Mouse (Mus musculus) fibroblast of lung, adult 2 months (primary cell): ENCODE data around the gene Foxp1.

Experiments
- DNase-seq: peaks from one replicate; pipeline ENCODE4 v3.0.0-alpha.2; 2011; ENCODE audit warnings: low read depth

The Foxp1 gene

DNA sequence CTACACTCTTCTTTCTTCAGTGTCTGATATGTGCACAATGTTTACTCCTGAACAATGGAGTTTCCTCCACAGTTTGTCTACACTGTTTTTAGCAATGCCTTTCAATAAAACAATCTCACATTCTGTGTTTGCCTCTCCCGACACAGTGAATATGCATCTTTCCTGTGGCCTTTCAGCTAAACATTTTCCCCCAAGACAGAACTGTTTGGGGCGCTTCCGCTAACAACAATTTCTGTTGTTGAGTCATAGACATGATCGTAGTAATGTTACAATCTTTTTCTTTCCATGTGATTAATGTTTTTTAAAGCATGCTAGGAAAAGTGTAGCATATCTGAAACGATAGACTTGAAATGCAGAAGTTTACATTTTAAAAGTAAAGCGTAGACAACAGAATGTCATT, 194.4 kb downstream of the Foxp1 start:
- DNase-seq: no peak

GRCm38 (mm10) chr6:99327721-99328120, 194.8 kb downstream of the Foxp1 start:
- peak; percentile 82 for DNase-seq

- DNase-seq: no peak
These were observed 196.6 kb downstream of the Foxp1 start for GRCm38 (mm10) chr6:99325881-99326280.

- DNase-seq: no peak
These were observed 197.1 kb downstream of the Foxp1 start for GRCm38 (mm10) chr6:99325461-99325860.

GRCm38 (mm10) chr6:99322132-99322904, 200.2 kb downstream of the Foxp1 start:
- no peak for DNase-seq

DNA sequence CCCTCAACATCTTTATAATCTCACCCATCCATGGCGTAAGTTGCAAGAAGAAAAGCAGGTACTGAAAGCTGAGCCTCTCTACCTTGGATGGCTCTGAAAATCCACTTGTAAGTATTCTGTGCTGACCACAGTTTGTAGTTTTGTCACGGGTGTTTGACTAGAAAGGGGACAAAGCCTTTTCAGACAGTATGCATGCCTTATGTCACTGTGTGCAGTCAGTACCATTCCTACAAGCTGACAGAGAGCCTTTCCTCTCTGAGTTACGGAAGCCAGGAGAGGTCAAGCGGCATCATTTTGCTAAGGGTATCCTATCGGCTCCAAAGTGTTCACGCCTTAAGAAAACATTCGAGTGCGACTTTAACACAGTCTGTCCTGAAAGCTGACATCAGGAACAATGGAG, 202.1 kb downstream of the Foxp1 start:
- no peak for DNase-seq

DNA sequence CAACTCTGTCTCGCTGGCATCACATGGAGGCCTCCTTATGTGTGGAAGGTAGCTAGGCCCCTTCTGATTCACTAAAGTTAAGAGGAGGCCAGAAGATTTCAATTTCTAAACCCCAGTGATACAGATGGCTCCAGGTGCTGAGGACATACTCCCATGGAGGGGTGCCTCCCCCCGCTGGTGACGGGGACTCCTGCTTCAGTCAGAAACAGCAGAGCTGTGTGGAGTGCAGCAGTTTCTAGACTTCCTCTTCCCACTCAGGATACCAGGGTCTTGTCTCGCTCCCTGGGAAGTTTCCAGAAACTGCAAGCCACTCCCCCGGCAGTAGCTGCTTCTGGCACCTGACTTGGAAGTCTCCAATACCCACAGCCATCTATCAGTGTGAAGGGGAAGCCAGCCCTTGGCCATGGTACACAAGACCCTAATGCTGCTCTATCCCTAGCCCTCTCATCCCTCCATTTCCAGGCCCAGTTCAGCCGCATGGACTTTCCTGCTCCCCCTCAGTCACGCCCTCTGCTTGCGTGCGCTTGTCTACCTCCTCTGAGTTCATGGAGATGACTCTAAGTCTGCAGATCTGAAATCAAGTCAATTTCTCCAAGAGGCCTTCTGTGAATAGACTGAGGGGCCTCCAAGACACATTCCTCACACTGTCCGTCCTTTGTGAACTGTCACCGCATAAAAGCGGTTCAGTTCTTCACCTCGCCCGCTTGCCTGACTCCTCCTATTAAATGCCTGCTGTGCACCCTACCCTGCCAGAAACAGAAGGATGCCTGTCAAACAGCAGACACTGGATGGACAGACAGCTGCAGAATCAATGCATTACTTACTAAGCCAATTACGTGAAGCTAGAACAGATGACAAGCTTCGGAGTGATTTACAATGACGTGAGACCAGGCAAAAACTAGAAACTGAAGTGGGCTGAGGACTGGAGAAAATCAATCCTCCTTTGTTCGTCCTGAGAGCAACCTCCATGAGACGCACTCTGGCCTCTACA, 202.8 kb downstream of the Foxp1 start:
- DNase-seq: no peak

DNA sequence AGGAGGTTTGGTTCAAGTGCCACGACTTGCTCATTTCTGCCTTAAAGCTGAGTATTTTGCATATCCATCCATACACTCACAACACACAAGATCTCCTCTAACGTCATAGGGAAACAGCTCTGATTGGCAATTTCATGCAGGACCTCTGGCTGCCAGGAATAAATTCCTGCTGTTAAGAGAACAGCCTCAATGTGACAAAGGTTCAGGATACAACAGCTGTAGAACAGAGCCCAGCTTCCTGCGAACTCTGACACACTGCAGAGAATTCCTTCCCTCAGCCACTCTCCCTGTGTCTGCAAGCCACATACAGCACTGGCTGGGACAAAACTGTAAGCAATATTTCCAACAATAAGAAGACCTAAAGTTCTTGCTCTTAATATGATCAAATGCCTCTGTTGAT, 207.8 kb downstream of the Foxp1 start:
- DNase-seq: no peak

DNA sequence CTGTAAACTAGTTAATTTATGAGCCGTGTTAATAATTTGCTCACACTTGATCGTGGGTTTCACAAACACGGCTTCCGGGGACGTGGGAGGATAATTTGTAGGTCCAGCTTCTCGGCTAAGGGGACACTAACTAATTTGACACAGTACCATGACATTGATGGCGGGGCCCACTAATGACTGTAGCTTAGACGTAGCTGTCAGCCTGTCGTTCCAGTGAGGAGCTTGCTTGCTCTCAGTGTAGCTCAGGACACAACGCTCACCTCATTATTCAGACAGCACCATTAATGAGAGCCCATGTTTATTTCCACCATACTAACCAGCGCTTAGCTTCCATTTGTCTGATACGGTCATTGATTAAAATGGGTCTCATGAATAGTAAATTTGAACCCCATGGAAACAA, 212.0 kb downstream of the Foxp1 start:
- no peak for DNase-seq

DNA sequence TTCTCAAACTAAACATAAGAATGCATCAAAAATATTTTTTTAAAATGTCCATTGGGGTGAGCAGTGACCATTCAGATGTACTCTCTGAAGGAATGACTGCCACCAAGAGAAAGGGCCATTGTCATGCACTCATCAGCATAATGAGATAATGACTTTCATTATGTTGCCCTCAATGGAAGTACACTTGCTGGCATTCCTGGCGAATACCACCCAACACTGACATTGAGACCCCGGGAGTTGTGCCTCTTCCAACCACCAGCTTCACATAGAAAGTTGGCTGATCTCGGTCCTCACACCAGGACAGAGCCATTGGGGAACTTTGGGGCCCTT, 212.4 kb downstream of the Foxp1 start:
- no peak for DNase-seq

- no peak for DNase-seq
These were observed 212.9 kb downstream of the Foxp1 start for GRCm38 (mm10) chr6:99309466-99310170.

- DNase-seq: no peak
These were observed 216.8 kb downstream of the Foxp1 start for GRCm38 (mm10) chr6:99305751-99306150.

- no peak for DNase-seq
These were observed 217.3 kb downstream of the Foxp1 start for GRCm38 (mm10) chr6:99305236-99305635.

DNA sequence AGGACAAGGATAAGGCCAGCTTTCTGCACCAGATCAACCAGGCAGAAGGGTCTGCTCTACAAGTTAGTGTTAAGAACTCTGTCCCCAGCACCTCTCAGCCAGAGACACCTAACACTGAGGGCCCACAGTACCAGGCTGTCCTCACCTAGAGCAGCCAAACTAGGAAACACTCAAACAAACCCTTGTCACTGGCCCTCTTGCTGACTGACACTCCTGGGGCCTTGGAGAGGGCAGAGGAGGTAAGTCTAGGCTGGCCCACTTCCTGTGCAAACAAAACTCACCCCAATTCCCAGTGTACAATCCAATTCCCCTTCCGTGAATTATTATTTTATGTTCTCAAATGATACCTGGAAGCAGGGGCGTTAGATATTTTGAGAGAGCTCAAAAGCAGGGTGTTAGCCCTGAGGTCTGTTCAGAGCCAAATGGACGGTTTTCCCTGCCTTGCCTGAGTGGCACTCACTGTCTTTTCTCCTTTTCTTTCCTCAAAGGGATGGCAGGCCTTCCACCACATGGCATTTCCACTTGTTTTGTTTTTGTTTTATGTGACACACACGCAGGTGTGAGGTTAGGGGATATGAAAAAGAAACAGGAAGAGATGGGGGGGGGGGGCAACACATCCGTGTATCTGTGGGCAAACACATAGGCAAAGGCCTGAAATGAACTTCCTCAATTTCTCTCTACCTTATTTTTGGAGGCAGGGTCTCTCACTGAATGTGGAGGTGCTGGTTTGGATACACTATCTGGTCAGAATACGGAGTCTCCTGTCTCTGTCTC, 219.7 kb downstream of the Foxp1 start:
- DNase-seq: no peak

- no peak for DNase-seq
These were observed 220.6 kb downstream of the Foxp1 start for GRCm38 (mm10) chr6:99301923-99302322.

GRCm38 (mm10) chr6:99300235-99300634, 222.3 kb downstream of the Foxp1 start:
- DNase-seq: no peak

- DNase-seq: no peak
These were observed 223.3 kb downstream of the Foxp1 start for GRCm38 (mm10) chr6:99299196-99299595.

DNA sequence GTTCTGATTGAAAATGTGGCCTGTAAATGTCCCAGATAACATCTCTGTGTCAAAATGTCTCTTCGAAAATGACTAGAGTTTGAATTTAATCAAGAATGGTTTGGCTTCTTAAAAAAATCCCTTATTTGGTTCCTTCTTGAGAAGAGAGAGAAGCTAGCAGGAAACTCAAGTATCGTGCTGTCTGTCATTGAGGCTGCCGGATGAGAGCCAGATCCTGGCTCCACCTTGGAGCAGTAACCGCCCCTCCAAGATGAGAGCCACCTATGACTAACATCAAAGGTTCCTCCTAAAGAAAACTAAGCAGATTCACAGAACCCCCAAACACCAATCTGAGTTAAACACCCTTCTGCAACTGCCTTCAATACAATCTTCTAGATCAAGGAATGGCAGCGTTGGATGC, 225.0 kb downstream of the Foxp1 start:
- no peak for DNase-seq

DNA sequence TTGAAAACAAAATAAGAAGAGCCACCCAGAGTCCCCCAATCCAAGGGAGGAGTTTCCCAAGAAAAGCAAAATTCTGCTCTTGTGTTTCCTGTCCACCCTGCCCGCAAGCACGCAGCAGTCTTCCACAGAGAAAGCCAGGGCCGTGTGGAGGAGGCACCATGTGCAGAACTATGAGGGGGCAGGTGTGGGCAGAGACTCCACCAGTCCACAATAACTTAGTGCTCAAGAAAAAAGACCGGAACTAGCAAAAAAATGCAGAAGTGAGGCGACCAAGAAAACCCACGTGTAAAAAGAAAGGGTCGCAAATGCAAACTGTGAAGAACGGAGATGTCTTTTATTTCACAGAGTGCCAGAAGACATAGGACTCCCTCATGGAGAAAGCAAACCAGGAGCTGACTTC, 227.0 kb downstream of the Foxp1 start:
- DNase-seq: no peak

DNA sequence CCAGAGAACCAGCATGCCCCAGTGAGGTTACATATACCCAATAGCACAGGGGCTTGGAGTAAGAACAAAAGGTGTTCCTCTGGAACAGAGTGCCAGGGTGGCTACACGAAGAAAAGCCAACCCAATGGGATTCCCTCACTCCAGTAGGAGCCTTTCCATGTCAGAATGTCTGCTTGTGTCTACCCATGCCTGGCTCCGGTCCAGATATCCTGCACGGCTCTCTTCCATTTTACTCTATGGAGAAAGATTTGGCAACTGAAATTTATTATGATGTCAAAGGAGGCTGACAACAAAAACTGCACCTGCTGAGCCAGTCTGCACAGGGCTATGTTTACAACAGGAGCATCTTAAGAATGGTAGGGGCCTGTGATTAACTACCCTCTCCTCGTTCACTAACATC, 233.3 kb downstream of the Foxp1 start:
- DNase-seq: no peak

DNA sequence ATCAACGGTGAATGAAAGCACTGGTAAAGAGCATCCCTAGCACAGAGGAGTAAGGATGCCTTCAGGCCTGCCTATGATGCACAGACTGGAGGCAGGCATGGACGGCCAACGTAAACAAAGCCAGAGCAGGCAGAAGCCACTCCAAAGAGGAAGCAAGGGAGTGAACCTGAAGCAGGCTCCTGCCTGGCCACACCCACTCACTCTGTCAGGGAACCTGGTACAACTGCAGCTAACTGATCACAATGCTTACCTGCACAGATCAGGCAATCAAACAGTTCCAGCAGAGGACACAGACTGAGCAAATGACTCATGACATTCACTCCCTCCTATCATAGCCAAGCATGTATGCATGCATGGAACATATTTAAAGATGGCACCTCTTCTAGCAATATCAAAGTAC, 237.5 kb downstream of the Foxp1 start:
- no peak for DNase-seq

DNA sequence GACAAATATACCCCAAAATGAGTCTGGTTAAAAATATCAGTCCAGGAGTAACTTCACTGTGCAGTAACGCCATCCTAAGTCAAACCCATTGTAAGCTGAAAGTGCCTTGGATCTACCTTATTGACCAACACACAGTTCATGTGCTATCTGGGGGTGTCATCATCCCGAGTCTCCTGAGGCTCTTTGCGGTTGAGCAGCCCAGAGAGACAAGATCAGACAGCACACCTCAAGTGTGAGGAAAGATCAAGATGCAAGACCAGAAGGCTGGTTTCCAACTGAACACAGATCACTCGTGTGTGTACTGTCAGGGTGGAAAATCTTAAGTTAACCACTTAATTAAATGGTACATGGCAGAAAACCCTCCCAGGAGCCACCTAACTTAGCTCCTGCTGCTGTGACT, 238.5 kb downstream of the Foxp1 start:
- no peak for DNase-seq
